Mouse (Mus musculus) frontal cortex, postnatal 14 days (tissue): Measurements from ENCODE around the gene Bicc1.

ENCODE experiments used
- DNase-seq, 2 experiments: peaks; one replicate each; pipeline ENCODE4 v3.0.0; 2022; ENCODE audit warnings: low spot score in 2 of 2

Gene Bicc1

DNA sequence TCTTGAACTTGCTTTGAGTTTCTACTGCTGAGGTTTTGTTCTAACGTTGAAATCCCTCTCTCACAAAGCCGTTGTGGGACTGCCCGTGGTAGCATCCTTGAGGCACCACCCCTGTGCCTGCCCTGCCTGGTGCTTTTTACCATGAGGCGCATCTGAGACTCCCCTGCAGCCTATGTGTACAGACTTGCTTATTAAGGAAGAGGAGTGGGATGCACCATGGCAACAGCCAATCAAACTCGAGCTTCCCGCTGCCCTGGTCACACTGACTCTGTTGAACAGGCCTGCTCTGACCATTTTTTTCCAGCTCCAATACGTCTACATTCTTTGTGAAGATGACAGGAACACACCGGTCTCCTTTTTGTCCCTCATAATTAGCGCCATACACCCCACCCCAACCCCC, 283.0 kb downstream of the Bicc1 start:
- DNase-seq = no peak

DNA sequence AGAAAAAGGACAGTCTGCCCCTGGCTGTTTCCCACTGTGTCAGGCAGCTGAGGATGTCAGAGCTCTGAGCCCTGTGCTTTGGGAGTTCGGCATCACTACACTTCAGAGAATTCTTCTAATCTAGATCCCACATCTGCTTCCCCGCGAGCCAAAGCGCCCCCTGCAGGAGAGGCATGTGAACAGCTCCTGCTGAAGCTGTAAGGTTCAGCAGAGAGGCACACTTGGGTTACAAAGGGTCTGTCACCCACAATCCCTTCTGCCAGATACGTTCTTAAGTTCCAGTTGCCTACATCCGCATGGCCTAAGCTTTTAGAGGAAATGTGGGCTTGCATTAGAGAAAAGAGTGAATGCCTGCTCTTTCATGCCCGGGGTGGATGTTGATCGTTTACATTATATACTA, 283.4 kb downstream of the Bicc1 start:
- DNase-seq = no peak

DNA sequence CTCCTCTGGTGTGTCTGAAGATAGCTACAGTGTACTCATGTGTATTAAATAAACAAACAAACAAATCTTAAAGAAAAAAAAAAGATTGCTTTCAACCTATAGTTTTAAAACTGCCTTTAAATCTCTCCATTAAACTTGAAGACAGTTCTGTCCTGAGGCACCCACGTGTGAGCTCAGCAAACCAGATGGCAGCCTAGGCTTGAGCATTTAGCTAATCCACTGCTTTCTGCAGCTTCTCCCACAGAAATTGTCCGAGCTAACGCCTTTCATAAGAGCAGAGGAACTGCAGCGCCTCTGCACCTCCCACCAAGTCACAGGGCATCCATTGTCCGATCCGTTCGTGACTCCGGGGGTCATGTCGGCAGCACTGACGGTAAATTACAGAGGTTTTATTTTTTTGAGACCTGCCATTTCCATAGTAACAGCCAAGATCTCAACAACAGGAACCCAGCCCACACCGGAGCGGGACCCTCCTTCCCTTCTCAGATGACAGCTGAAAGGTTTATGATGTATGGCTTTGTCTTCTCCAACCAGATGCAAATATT, 284.4 kb downstream of the Bicc1 start:
- DNase-seq = no peak
